Mouse (Mus musculus) MEL-GATA-1-ER (cell line): ENCODE measurements around the gene Pygo2.
A peak's percentile ranks its signal among the peaks of the same experiment; 100 is the strongest.
"Not testable (repeated sequence)": the region's sequence is repeated elsewhere in the genome, so short reads cannot be mapped to it uniquely, and the experiment has no call there.

Experiments
- DNase-seq: peaks from one replicate; pipeline ENCODE4 v3.0.0-alpha.2; 2012; ENCODE audit warnings: low read depth; ENCODE audit errors: extremely low read depth

Gene Pygo2

DNA sequence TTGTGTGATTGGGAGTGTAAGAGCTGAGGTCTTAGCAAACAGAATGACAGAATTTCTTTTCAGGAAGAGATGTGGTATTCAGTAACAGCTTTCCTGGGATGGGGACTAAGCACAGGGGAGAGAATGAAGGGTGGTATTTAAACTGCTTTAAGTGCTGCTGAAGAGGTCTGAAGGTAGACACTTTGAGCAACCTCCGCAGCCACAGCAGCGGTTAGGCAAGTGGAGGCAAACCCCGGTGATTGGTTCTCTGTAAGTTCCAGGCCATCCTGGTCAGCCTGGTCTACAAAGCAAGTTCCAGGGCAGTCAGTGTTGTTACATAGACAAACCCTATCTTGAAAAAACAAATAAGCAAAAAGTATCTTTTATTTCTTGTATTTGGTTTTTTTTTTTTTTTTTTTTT is 10.0 kb upstream of the Pygo2 start:
- DNase-seq: peak; percentile 20

DNA sequence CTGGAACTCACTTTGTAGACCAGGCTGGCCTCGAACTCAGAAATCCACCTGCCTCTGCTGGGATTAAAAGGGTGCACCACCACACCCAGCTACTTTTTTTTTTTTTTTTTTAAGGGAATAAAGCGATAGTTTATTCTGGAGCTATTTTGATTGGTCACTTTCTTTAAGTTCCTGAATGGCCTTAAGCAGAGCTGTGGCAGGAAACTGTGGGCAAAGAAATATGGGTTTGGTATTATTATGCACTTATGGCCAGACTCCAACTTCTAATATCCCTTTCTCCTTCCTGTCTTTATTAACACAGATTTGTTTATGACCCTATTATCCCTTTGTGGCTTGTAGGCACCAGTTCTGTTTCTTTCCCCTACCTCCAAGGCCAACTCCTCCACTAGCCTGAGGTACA is 9.6 kb upstream of the Pygo2 start:
- no peak for DNase-seq

DNA sequence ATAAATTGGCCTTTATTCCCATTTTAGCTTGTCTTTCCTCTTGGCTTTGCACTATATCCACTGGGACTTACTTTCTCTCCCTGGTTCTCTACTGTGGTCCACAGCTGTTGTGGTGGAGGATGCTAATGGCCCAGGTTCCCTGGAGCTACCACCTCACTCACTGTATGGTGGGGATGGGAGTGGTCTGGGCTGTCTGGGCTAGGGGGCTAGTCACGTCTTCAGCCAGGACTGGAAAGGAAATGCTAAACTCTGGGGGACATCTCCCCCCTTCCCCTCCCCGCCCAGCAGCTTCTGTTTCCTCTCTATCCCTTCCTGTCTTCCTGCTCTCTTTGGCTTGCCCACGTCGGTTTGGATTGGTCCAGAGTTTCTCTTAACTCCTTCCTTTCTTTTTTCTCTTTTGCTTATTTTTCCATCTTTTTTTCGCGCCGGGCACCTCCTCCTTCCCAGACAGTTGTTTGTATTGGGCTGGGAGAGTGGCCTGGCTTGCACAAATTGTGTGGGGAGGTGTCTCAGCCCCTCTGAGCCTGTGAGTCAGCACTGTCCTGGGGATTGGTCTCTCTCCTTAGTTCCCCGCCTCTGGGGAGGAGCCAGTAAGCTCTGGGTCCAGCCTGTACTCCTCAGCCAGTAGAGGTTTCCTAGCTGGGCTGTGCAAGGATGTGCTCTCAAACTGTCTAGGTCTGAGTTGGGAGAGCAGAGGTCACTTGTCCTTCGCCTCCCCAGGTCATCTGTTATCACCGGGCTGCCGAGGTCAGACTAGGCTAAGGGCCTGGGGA is 8.8 kb upstream of the Pygo2 start:
- DNase-seq: peak; percentile 83

DNA sequence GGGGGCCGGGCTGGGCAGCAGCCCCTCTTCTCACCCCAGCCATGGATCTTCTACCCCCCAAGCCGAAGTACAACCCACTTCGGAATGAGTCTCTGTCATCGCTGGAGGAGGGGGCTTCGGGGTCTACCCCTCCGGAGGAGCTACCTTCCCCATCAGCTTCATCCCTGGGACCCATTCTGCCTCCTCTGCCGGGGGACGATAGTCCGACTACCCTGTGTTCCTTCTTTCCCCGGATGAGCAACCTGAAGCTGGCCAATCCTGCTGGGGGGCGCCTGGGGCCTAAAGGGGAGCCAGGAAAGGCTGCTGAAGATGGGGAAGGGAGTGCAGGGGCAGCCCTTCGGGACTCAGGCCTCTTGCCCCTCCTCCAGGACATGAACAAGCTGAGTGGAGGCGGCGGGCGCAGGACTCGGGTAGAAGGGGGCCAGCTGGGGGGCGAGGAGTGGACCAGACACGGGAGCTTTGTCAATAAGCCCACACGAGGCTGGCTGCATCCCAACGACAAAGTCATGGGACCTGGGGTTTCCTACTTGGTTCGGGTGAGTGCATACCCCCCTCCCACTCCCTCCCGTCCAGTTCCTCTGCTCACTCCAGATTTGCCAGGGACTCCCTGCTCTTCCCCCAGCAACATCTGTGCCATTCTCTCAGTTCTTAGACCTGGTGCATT is 8.1 kb upstream of the Pygo2 start:
- DNase-seq: no peak

DNA sequence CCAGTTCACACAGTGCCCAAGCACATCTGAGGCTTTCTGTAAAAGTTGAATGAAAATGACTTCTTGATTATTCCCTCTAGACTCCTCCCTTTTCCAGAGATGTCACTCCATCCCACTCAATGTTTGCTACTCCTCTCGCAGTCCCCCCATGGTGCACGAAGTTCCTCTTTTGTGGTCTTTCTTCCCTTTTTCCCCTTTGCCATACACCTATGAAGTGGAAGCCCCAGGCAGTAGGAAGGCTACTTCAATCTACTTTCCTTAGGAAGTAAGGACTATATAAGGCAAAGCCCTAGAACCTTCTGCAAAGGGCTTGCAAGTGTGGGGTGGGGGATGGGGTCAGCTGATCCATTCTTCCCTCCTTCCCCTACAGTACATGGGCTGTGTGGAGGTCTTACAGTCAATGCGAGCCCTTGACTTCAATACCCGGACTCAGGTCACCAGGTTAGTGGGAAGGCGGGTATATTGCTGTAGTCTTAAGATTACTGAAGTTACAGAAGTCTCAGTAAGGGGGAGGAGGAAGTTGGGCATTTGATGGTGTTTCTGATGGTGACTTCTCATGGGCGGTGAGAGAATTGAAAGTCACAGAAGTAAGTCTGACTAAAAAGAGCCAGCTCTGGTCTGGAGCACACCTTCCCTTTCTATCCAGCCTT is 7.3 kb upstream of the Pygo2 start:
- DNase-seq: peak; percentile 74

DNA sequence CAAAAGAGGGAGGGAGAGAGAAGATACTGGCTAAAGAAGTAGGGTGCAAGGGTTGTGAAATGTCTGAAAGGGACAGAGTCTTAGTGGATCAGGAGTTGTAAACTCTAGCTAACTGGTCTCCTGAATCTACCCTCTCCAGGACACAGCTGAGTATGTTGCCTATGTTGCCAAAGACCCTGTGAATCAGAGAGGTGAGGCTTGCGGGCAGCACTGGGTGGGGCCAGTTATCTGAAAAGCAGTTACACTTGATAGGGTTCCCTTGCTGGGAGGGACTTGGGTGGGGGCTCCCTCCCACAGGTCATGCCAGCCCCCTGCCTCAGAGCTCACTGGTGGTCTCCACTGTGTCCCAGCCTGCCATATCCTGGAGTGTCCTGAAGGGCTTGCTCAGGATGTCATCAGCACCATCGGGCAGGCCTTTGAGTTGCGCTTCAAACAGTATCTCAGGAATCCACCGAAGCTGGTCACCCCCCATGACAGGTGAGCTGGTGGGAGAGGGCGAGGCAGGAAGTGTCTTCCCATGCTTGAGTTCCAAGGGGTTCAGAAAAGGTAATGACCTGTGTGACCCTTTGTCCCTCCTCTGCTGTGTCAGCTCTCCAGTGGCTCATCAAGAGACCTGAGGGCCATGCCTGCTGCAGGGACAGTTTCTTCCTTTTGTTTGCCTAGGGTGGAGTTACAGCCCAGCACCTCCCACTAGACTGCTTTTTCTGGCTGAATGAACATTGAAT is 5.4 kb upstream of the Pygo2 start:
- no peak for DNase-seq

DNA sequence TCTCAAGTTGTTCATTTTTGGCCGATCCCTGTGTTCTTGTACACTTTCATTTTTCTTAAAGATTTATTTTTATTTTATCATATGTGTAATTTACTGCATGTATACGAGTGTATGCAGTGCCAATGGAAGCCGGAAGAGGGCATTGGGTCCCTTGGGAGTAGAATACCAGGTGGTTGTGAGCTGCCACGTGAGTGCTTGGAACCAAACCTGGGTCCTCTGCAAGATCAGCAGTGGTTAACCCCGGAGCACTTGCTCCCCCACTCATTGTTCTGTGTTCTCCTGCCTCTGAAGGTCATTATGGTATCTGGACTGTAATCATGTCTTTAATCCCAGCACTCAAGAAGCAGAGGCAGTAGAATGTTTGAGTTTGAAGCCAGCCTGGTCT is 4.9 kb upstream of the Pygo2 start:
- no peak for DNase-seq

DNA sequence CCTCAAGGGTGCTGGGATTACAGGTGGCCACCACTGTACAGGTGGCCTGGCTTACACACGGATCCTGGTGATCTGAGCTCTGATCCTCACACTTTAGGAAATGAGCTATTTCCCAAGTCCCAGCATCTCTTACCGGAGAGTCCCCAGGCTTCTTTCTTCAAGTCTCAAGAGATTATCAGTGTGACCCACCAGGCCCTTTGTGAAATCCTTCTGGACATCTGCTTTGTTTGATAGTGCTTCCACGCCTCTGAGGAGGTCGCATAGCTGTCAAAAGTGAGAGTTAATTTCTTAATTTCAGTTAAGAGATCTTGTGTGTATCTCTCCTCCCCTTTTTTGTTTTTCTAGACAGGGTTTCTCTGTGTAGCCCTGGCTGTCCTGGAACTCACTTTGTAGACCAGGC is 4.1 kb upstream of the Pygo2 start:
- DNase-seq: no peak

DNA sequence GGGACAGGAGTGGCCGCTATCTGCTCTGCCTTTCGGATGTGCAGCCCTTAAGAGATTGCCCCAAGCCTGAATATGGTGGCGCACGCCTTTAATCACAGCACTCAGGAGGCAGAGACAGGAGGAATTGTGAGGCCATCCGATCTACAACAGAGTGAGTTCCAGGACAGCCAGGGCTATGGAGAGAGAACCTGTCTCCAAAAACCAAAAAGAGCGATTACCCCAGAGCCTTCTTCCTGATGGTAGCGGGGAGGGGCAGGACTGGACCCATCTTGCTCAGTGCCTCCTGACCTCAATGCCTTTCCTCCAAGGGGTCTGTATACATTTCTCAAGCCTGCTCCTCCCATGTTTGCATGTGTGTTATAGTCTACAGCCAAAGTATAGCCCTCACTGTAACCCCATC is 993 bp upstream of the Pygo2 start:
- DNase-seq: not testable (repeated sequence)

DNA sequence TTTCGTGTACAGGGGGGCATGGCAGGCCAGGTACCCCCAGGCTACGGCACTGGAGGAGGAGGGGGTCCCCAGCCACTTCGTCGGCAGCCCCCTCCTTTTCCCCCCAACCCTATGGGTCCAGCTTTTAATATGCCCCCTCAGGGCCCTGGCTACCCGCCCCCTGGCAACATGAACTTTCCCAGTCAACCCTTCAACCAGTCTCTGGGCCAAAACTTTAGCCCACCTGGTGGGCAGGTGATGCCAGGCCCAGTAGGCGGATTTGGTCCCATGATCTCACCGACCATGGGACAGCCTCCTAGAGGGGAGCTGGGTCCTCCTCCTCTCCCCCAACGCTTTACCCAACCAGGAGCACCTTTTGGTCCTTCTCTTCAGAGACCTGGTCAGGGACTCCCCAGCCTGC is 2.6 kb downstream of the Pygo2 start:
- DNase-seq: no peak

DNA sequence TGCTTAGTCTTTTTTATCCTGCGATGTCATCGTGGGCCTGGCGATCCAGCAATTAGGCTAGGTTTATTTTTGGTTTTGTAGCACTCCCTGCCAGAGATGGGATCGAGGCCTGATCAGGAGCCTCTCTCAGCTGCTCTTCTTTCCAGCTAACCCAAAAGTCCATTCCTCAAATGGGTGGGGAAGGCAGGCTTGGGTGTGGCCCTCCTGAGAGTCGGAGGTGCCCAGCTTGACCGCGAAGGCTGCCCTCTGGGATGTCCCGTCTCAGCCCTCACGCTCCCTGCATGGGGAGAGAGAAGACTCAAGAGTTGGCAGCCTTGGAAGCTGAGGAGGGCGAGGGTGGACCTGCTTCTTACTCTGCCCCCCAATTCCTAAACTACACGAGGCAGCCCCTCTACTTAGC is 4.5 kb downstream of the Pygo2 start:
- DNase-seq: no peak

DNA sequence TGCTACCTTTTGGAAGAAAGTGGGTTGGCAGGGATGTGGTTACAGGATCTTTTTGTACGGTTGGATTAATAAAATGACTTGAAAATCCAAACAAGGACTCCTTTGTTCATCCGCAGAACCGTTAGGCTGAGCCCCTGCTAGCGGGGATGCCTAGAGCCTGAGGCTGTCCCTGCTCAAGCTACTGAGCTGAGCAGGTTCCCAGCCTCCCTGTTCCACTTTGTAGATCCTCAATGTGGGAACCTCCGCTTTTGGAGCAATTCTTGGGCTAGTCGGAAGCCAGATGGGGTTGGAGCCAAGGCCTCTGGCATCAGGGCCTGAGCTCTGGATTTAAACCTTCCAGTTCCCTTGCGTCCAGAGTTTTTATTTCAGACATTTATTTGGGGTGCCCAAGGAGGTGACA is 5.0 kb downstream of the Pygo2 start:
- DNase-seq: no peak

DNA sequence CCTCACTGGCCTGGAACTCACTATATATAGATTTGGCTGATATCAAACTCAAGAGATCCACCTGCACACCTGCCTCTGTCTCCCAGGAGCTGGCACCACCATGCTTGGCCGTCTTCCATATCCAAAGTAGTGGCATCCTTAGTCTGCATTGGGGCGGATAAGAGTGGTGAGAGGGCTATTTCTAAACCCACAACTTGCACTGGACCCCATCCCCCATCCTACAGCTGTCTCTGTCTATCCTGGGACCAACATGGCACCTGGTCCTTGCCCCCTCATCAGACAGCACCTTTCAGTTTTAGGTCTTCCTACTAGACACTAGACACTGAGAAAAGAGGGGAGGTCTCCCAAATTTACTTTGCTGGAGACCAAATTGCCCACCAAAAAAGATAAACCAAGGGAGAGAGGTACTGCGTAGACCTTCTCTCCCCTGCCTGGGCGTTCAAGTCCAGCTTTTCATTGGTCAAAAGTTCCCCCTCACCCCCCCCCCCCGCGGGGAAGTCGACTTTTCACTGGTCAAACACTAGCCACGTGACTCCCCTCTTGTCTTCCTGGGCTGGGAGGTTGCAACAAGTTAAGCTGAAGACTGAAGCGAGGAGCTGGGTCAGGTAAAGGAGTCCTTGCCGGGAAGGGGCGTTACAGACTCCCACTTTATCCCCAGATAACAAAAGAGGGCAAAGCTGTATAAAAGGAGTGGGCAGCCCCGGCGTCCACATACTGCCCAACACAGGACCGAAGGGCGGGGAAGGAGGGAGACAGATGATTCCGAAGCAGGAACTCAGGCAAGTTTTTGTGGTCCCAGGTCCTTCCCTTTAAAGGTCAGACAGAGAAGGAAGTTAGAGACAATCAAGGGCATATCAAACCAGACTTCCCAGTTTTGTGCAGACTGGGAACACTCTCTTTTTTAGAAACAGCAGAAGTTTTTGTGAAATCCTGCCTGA is 6.4 kb downstream of the Pygo2 start, which contains the start of gene Pbxip1:
Gene Pbxip1, plus strand, starts transcription at position 531 of the 938 bp plus-strand sequence.
- peak; percentile 85 for DNase-seq

DNA sequence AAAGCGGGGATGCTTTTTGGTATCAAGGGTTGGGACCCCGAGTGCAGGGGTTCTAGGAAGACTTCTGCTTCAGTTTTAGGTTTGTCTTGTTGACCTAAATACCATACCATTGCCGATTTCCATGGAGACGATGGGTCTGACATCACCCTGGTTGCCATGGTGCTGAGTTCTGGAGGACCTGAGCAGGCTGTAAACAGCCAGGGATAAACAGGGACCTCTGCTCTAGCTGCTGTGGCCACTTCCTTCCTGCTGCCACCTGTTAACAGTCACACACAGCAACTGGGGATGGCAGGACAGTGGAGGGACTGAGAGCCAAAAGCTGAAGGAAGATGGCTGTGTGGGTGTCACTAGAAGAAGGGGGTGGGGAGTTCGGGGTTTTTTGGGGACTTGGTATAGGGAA is 7.3 kb downstream of the Pygo2 start:
- no peak for DNase-seq

DNA sequence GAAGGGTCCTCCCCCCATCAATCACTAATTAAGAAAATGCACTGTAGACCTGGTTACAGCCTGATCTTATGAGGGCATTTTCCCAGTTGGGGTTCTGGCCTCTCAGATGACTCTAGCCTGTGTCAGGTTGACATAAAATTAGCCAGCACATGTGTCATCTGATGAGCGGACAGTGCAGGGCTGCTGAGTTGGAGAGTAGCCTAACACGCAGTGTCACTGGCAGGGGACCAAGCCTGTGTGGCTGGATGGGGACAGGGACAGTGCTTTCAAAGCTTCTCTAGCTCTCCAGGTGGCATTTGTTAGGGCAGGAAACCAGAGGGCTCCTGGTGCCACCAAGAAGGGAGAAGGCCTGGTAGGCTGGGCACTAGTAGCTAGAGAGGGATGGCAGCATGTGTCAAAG is 10.7 kb downstream of the Pygo2 start:
- DNase-seq: no peak

DNA sequence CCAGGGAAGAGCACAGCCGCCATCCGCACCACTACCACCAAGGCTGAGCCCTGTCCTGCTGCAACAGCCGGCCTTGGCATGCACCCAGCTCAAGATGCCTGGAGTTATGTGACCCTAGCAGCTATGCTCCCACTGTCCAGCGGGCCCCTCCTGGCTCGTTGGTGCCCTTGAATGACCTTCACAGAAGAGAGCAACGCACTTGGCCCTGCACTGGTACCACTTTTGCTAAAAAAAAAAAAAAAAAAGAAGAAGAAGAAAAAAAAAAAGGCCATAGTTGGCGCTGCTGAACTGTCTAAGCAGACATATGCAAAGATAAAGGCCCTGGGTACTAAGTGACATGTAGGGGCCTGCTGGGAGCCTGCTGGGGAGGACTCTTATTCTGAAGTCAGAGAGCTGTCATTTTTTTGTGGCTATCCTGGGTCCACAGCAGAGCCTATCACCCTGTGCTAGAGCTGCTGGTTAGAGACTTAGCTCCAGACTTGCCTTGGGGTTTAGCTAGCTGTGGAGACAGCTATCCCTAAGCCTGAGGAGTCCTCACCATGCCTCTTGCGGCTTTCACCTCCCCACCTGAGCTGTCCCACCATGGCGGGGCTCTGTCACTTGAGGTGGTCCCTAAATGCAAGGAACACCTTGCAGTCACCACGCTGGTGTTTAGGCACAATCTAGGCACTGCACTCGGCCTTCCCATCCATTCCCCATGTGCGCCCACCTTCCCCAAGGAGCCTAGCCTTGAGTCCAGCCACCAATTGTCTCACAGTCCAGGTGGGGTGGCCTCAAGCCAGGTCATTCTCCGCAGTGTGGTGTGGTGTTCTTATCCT is 18.9 kb downstream of the Pygo2 start:
- DNase-seq: peak; percentile 99

DNA sequence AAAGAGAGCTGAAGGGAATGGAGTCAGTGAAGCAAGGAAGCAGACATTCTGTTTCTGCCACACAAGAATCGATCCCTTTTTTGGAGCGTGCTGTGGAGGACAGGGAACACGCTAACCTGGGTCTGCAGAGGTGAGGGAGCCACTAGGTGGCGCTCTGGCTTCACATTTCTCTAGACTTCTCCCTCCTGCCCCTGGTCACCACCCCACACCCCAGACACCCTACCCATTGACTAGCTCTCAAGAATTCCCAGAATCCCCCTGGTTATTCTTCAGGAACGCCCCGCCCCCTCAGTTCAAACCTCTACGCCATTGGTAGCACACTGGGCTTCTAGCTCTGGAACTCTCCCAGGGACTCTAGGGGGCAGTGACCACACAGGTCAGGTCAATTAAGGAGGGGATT is 19.5 kb downstream of the Pygo2 start:
- peak; percentile 88 for DNase-seq

DNA sequence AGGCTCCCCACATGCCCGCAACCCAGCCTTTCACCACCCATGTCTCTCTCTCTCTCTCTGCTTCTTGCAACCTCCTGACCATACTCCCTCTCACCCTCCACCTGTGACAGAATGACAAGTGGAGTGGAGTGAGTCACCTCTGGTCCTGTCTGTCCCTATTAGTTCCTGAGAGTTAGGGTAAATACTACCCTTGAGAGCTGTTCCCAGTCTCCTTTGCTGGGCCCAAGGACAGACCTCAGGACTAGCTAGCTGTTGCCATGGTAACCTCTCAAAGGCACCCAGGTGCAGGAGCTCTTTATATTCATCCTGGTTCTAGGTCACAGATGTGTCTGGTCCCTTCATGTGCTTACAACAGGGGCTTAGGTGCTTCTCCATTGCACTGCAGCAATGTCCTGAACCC is 21.9 kb downstream of the Pygo2 start:
- no peak for DNase-seq

DNA sequence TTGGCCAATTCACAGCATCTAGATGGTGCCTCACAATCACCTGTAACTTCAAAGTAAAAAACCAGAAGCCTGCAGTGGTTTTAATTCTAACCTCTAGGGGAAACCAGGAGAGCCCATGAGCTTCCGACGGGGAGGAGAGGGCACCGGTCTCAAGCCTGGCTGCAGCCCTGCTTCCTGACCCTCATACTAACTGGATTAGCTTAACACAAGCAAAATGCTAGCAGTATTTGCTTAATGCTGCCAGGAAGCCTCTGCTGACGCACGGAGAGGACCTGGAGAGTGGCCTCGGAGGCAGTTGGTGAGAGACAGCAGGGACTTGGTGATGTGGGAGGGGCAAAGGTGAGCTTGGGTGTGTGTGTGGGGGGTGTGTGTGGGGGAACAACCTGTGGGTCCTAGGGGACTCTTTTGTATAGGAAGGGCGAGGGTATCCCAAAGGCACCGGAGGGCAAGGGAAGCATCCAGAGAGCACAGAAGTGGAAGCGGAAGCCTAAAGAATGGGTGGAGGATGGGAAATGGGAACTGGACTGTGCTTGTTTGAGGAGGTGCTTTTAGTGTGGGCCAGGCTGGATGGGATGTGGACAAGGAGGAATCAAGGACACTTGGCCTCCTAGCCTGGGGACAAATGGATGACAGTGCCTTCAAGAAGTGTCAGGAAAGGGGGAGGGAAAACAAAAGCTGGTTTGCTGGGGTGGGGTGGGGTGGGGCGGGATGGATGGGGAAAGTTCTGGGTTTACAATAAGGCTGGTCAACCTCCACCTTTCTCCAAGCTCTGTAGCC is 24.6 kb downstream of the Pygo2 start, which contains the start of gene Pmvk:
Gene Pmvk, plus strand, starts transcription at position 141 of the 777 bp plus-strand sequence.
- no peak for DNase-seq
